Mouse (Mus musculus): ENCODE results near the gene Tnrc6b. TPM values are rescaled to one million over a fixed set of nuclear protein-coding genes. Genes with fewer than 3 reads are reported as not detected.
"Not testable (repeated sequence)": the region's sequence is repeated elsewhere in the genome, so short reads cannot be mapped to it uniquely, and the experiment has no call there.

The Tnrc6b gene
- polyA plus RNA-seq, 1 experiment from 2014 or later: 17.9 TPM

- H3K36me3 ChIP-seq (ENCODE audit: control insufficient read depth, insufficient read depth, low read length): no peaks in the 10 kb centered on the region
- H3K27me3 ChIP-seq (ENCODE audit: control insufficient read depth, insufficient read depth, low read length): no peaks in the 10 kb centered on the region
- 60% methylated on average over 3 of the region's 3 CpGs for WGBS (ENCODE audit: insufficient replicate concordance)
- peaks cover 5% of the 10 kb centered on the region for H3K4me1 ChIP-seq (ENCODE audit: control insufficient read depth, insufficient read depth, low read length)
- no peak overlapping the region for H3K27ac ChIP-seq (ENCODE audit: low read depth, low read length)
- no peak for ATAC-seq (replicated peaks; ENCODE audit: insufficient number of reproducible peaks, low FRiP score, low TSS enrichment)
- no peak overlapping the region for H3K9ac ChIP-seq (ENCODE audit: low read depth, low read length)
- H3K4me3 ChIP-seq (ENCODE audit: low read depth, low read length): no peak overlapping the region
- H3K9me3 ChIP-seq (replicated peaks; ENCODE audit: control insufficient read depth, low read length): no peaks in the 10 kb centered on the region
- H3K4me2 ChIP-seq: no peak overlapping the region
Observed at GRCm38 (mm10) chr15:80722366-80722765, 11.3 kb downstream of the Tnrc6b start.

DNA sequence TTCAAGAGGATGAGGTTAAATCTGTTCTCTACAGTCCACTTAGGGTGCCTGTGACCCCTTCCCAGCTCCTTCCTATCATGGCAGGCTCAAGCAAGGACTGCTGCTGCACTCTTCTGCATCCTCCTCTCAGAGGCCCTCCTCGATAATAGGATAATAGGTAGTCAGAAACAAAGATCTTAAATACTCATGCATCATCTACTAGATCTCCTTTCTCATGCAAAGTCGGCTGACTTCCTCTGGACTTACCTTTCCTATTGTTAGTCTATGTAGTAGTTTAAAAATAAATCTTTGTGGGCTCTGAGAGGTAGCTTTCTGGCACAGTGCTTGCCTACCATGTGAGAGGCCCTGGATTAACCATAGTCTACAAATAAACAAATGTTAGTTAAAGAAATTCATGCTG is 18.4 kb downstream of the Tnrc6b start:
- peaks cover 3% of the 10 kb centered on the region; the same call in 1 of the 2 replicates for H3K4me1 ChIP-seq (ENCODE audit: control insufficient read depth, insufficient read depth, low read length)
- WGBS (ENCODE audit: insufficient replicate concordance): 74% methylated on average over 2 of the region's 2 CpGs
- H3K27me3 ChIP-seq (ENCODE audit: control insufficient read depth, insufficient read depth, low read length): no peaks in the 10 kb centered on the region
- no peak overlapping the region for H3K27ac ChIP-seq (ENCODE audit: low read depth, low read length)
- H3K36me3 ChIP-seq (ENCODE audit: control insufficient read depth, insufficient read depth, low read length): no peaks in the 10 kb centered on the region
- ATAC-seq (replicated peaks; ENCODE audit: insufficient number of reproducible peaks, low FRiP score, low TSS enrichment): no peak
- H3K4me3 ChIP-seq (ENCODE audit: low read depth, low read length): no peak overlapping the region
- H3K9me3 ChIP-seq (replicated peaks; ENCODE audit: control insufficient read depth, low read length): no peaks in the 10 kb centered on the region
- H3K9ac ChIP-seq (ENCODE audit: low read depth, low read length): no peak overlapping the region
- no peak overlapping the region for H3K4me2 ChIP-seq

GRCm38 (mm10) chr15:80731043-80731442 is 19.9 kb downstream of the Tnrc6b start:
- Histone ChIP-seq H3K4me1 (ENCODE audit: control insufficient read depth, insufficient read depth, low read length) (peaks cover 3% of the 10 kb centered on the region; the same call in 1 of the 2 replicates), H3K4me2 (no peak overlapping the region), H3K9ac (ENCODE audit: low read depth, low read length) (no peak overlapping the region), H3K27me3 (ENCODE audit: control insufficient read depth, insufficient read depth, low read length) (no peaks in the 10 kb centered on the region), H3K27ac (ENCODE audit: low read depth, low read length) (no peak overlapping the region), H3K4me3 (ENCODE audit: low read depth, low read length) (no peak overlapping the region), H3K36me3 (ENCODE audit: control insufficient read depth, insufficient read depth, low read length) (no peaks in the 10 kb centered on the region), H3K9me3 (replicated peaks; ENCODE audit: control insufficient read depth, low read length) (no peaks in the 10 kb centered on the region)
- WGBS (ENCODE audit: insufficient replicate concordance): 79% methylated on average over 1 of the region's 1 CpGs
- ATAC-seq (replicated peaks; ENCODE audit: insufficient number of reproducible peaks, low FRiP score, low TSS enrichment): no peak

- no peak for ATAC-seq (replicated peaks; ENCODE audit: insufficient number of reproducible peaks, low FRiP score, low TSS enrichment)
- no peak overlapping the region for H3K27ac ChIP-seq (ENCODE audit: low read depth, low read length)
- no peaks in the 10 kb centered on the region for H3K36me3 ChIP-seq (ENCODE audit: control insufficient read depth, insufficient read depth, low read length)
- H3K9me3 ChIP-seq (replicated peaks; ENCODE audit: control insufficient read depth, low read length): no peaks in the 10 kb centered on the region
- H3K27me3 ChIP-seq (ENCODE audit: control insufficient read depth, insufficient read depth, low read length): no peaks in the 10 kb centered on the region
- H3K4me3 ChIP-seq (ENCODE audit: low read depth, low read length): no peak overlapping the region
- WGBS (ENCODE audit: insufficient replicate concordance): 80% methylated on average over 3 of the region's 3 CpGs
- H3K4me1 ChIP-seq (ENCODE audit: control insufficient read depth, insufficient read depth, low read length): peaks cover 3% of the 10 kb centered on the region; the same call in 1 of the 2 replicates
- H3K4me2 ChIP-seq: no peak overlapping the region
- no peak overlapping the region for H3K9ac ChIP-seq (ENCODE audit: low read depth, low read length)
Observed at GRCm38 (mm10) chr15:80731511-80731910, 20.4 kb downstream of the Tnrc6b start.

DNA sequence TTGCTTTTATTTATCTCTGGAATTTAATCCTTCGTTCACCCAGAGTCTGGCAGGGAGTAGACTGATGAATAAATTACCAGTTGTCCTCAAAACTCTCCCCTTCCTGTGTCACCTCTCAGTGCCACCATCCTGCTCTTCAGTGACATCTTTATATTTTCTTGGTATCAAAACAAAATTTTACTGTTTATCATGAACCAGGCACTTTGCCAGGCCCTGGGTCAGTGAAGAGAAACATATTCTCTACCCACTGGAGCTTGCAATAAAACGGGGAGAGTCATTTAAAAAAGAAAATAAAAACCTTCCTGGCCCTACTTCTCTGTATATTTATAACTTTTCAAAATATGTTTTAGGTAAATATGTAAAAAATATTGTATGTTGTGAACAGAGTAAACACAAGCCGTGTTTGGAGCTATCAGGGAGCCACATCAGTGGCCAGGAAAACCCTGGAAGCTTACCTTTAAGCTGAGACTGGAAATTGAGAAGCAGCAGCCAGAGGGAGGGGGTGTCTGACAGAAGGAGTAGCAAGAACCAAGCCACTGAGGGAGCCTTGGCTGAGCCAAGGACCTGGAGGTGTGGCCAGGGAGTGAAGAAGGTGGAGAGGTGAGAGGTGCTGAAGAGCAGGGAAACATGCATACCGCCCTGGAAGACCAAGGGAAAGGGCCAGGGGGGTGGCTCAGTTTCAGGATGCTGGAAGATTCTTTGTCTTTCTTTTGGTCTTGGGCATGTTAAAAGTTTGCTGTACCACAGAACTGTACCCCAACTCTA is 21.3 kb downstream of the Tnrc6b start:
- Histone ChIP-seq H3K27ac (ENCODE audit: low read depth, low read length) (no peak overlapping the region), H3K27me3 (ENCODE audit: control insufficient read depth, insufficient read depth, low read length) (no peaks in the 10 kb centered on the region), H3K4me3 (ENCODE audit: low read depth, low read length) (no peak overlapping the region), H3K9ac (ENCODE audit: low read depth, low read length) (no peak overlapping the region), H3K4me2 (no peak overlapping the region), H3K4me1 (ENCODE audit: control insufficient read depth, insufficient read depth, low read length) (peaks cover 3% of the 10 kb centered on the region; the same call in 1 of the 2 replicates), H3K36me3 (ENCODE audit: control insufficient read depth, insufficient read depth, low read length) (no peaks in the 10 kb centered on the region), H3K9me3 (replicated peaks; ENCODE audit: control insufficient read depth, low read length) (no peaks in the 10 kb centered on the region)
- 45% methylated on average over 4 of the region's 4 CpGs for WGBS (ENCODE audit: insufficient replicate concordance)
- ATAC-seq (replicated peaks; ENCODE audit: insufficient number of reproducible peaks, low FRiP score, low TSS enrichment): no peak

- Histone ChIP-seq H3K27me3 (ENCODE audit: control insufficient read depth, insufficient read depth, low read length) (no peaks in the 10 kb centered on the region), H3K9ac (ENCODE audit: low read depth, low read length) (no peak overlapping the region), H3K27ac (ENCODE audit: low read depth, low read length) (no peak overlapping the region), H3K4me2 (no peak overlapping the region), H3K9me3 (replicated peaks; ENCODE audit: control insufficient read depth, low read length) (no peaks in the 10 kb centered on the region), H3K36me3 (ENCODE audit: control insufficient read depth, insufficient read depth, low read length) (no peaks in the 10 kb centered on the region), H3K4me1 (ENCODE audit: control insufficient read depth, insufficient read depth, low read length) (peaks cover 3% of the 10 kb centered on the region; the same call in 1 of the 2 replicates), H3K4me3 (ENCODE audit: low read depth, low read length) (no peak overlapping the region)
- ATAC-seq (replicated peaks; ENCODE audit: insufficient number of reproducible peaks, low FRiP score, low TSS enrichment): no peak
- 80% methylated on average over 3 of the region's 3 CpGs for WGBS (ENCODE audit: insufficient replicate concordance)
Observed at GRCm38 (mm10) chr15:80735300-80735699, 24.2 kb downstream of the Tnrc6b start.

DNA sequence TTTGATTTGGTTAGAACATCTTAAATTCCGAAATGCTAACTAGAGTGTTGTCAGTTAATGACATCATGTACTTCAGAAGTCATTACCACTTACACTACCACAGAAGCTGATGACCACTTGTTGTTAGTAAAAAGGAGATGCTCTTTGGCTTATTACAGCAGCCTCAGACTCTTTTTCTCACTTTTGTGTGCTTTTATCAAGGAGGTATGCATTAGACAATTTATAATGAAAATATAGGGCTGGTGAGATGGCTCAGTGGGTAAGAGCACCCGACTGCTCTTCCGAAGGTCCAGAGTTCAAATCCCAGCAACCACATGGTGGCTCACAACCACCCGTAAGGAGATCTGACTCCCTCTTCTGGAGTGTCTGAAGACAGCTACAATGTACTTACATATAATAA is 24.6 kb downstream of the Tnrc6b start:
- not testable (repeated sequence) for H3K4me2 ChIP-seq; ATAC-seq (replicated peaks; ENCODE audit: insufficient number of reproducible peaks, low FRiP score, low TSS enrichment); H3K9me3 ChIP-seq (replicated peaks; ENCODE audit: control insufficient read depth, low read length); H3K4me1 ChIP-seq (ENCODE audit: control insufficient read depth, insufficient read depth, low read length); H3K36me3 ChIP-seq (ENCODE audit: control insufficient read depth, insufficient read depth, low read length); H3K4me3 ChIP-seq (ENCODE audit: low read depth, low read length); H3K27ac ChIP-seq (ENCODE audit: low read depth, low read length); H3K9ac ChIP-seq (ENCODE audit: low read depth, low read length); H3K27me3 ChIP-seq (ENCODE audit: control insufficient read depth, insufficient read depth, low read length)
- 86% methylated on average over 3 of the region's 4 CpGs for WGBS (ENCODE audit: insufficient replicate concordance)

- no peak overlapping the region for H3K4me3 ChIP-seq (ENCODE audit: low read depth, low read length)
- no peak overlapping the region for H3K27ac ChIP-seq (ENCODE audit: low read depth, low read length)
- H3K9me3 ChIP-seq (replicated peaks; ENCODE audit: control insufficient read depth, low read length): no peaks in the 10 kb centered on the region
- no peaks in the 10 kb centered on the region for H3K27me3 ChIP-seq (ENCODE audit: control insufficient read depth, insufficient read depth, low read length)
- no peak overlapping the region for H3K9ac ChIP-seq (ENCODE audit: low read depth, low read length)
- no peak overlapping the region for H3K4me2 ChIP-seq
- H3K4me1 ChIP-seq (ENCODE audit: control insufficient read depth, insufficient read depth, low read length): peaks cover 3% of the 10 kb centered on the region; the same call in 1 of the 2 replicates
- ATAC-seq (replicated peaks; ENCODE audit: insufficient number of reproducible peaks, low FRiP score, low TSS enrichment): no peak
- whole genome bisulfite sequencing (ENCODE audit: insufficient replicate concordance): 46% methylated on average over 1 of the region's 1 CpGs
- no peaks in the 10 kb centered on the region for H3K36me3 ChIP-seq (ENCODE audit: control insufficient read depth, insufficient read depth, low read length)
Observed at GRCm38 (mm10) chr15:80736553-80736952, 25.4 kb downstream of the Tnrc6b start.

GRCm38 (mm10) chr15:80738244-80738643 is 27.1 kb downstream of the Tnrc6b start:
- Histone ChIP-seq H3K9me3 (replicated peaks; ENCODE audit: control insufficient read depth, low read length) (no peaks in the 10 kb centered on the region), H3K27me3 (ENCODE audit: control insufficient read depth, insufficient read depth, low read length) (no peaks in the 10 kb centered on the region), H3K9ac (ENCODE audit: low read depth, low read length) (no peak overlapping the region), H3K36me3 (ENCODE audit: control insufficient read depth, insufficient read depth, low read length) (no peaks in the 10 kb centered on the region), H3K4me2 (no peak overlapping the region), H3K4me1 (ENCODE audit: control insufficient read depth, insufficient read depth, low read length) (no peaks in the 10 kb centered on the region), H3K4me3 (ENCODE audit: low read depth, low read length) (no peak overlapping the region), H3K27ac (ENCODE audit: low read depth, low read length) (no peak overlapping the region)
- no peak for ATAC-seq (replicated peaks; ENCODE audit: insufficient number of reproducible peaks, low FRiP score, low TSS enrichment)
- WGBS (ENCODE audit: insufficient replicate concordance): 95% methylated on average over 2 of the region's 2 CpGs

Measured in heart, embryonic 11.5 days (tissue).